In genomic region chrX:103708592-103708991, GRCm38 (mm10) we compare ENCODE assay signal across 23 mouse cellular contexts.
DNase-seq lines count a peak whose midpoint lies in the region; ATAC-seq and TF ChIP-seq lines count a peak whose summit lies in the region.
"Had no signal": no experiment of that assay in that cellular context is flagged by ENCODE, and none has a peak within 500 bp of the region (broad histone marks: within the 10 kb centered on the region; RNA-seq: fewer than 3 reads in every experiment).

No protein-coding gene starts in this region.

- H3K4me2 ChIP-seq in kidney, postnatal 0 days (ENCODE audit: low read length), result no peak overlapping the region
- H3K4me2 ChIP-seq: heart, embryonic 13.5 days; hindbrain, embryonic 12.5 days had no signal

- H3K27ac ChIP-seq in kidney, postnatal 0 days, result no peak overlapping the region
- H3K27ac ChIP-seq: heart, adult 2 months; heart, embryonic 10.5 days; heart, embryonic 13.5 days; hindbrain, embryonic 12.5 days had no signal

- H3K36me3 ChIP-seq in kidney, postnatal 0 days (ENCODE audit: insufficient read depth, low read length), result no peaks in the 10 kb centered on the region
- H3K36me3 ChIP-seq: heart, embryonic 10.5 days; heart, embryonic 13.5 days; hindbrain, embryonic 12.5 days had no signal

- DNase-seq in heart, adult 11 months, result peak; percentile 29
- DNase-seq in heart, postnatal 4 days, result no peak
- peak; percentile 33 to 84 for DNase-seq in kidney, adult 8-10 months
- DNase-seq in kidney, adult 18-20 months, result no peak
- no peak for DNase-seq in kidney, postnatal 0 days (ENCODE audit: low spot score)
- DNase-seq in kidney, postnatal 25 days, result peak; percentile 11 to 57
- no peak for DNase-seq in cerebellum, adult 8-10 months
- DNase-seq: adrenal gland, adult 8-10 months; adrenal gland, postnatal 25 days; cerebellum, adult 11-12 months; cerebellum, adult 9-10 months; cerebellum, postnatal 14 days; forebrain, postnatal 0 days; gastrocnemius, postnatal 25 days; heart, adult 2 months; heart, postnatal 14 days had no signal

- WGBS in kidney, postnatal 0 days, result 72% methylated on average over 1 of the region's 1 CpGs

- no peaks in the 10 kb centered on the region for H3K4me1 ChIP-seq in kidney, postnatal 0 days (replicated peaks; ENCODE audit: insufficient read depth, low read length)
- H3K4me1 ChIP-seq: heart, embryonic 10.5 days; hindbrain, embryonic 12.5 days had no signal

- ATAC-seq in kidney, postnatal 0 days (replicated peaks; ENCODE audit: low FRiP score, low read depth), result peak; percentile 83
- ATAC-seq in megakaryocyte, adult 5-6 weeks (ENCODE audit: poor library complexity, severe bottlenecking), result no peak
- ATAC-seq: activated CD4-positive, CD25-positive, alpha-beta regulatory T cell, adult 4 months; forebrain, embryonic 14.5 days; forebrain, postnatal 0 days; hindbrain, embryonic 16.5 days had no signal

- H3K4me3 ChIP-seq in kidney, postnatal 0 days (replicated peaks; ENCODE audit: low read depth, low read length), result no peak overlapping the region
- H3K4me3 ChIP-seq: heart, adult 2 months; heart, embryonic 10.5 days; heart, embryonic 13.5 days; hindbrain, embryonic 12.5 days had no signal

- H3K27me3 ChIP-seq in kidney, postnatal 0 days (ENCODE audit: insufficient read depth, low read length), result no peaks in the 10 kb centered on the region

- no peaks in the 10 kb centered on the region for H3K9me3 ChIP-seq in kidney, postnatal 0 days (replicated peaks; ENCODE audit: low read length)
- H3K9me3 ChIP-seq: heart, embryonic 10.5 days; heart, embryonic 13.5 days; hindbrain, embryonic 12.5 days had no signal

- no peak overlapping the region for H3K9ac ChIP-seq in kidney, postnatal 0 days (ENCODE audit: low read depth, low read length)
- H3K9ac ChIP-seq: forebrain, postnatal 0 days; heart, embryonic 13.5 days; hindbrain, embryonic 12.5 days had no signal

- TF ChIP-seq CTCF in kidney, postnatal 0 days (IDR thresholded peaks at IDR 0.05; ENCODE audit: low read depth), result no peak

Comparison
In these comparisons a context has a peak if more than half of its experiments do, and no peak if none do; other contexts are left out.
1. DNase-seq: peak in heart, adult 11 months (single experiment), kidney, adult 8-10 months (2 of 2) and kidney, postnatal 25 days (2 of 2); none in heart, postnatal 4 days (single experiment), kidney, adult 18-20 months (single experiment), kidney, postnatal 0 days (single experiment) and cerebellum, adult 8-10 months (single experiment).